Mouse (Mus musculus) CD4-positive naive resting alpha-beta T cell, adult 76 days (primary cell): ENCODE data around the gene Cd200. TPM values are rescaled to one million over a fixed set of nuclear protein-coding genes. Genes with fewer than 3 reads are reported as not detected.

ENCODE experiments used
- total RNA-seq: library from RNA; stranded (reverse); gene quantifications from one replicate; pipeline ENCODE4 v1.2.4, GENCODE M21; 2023

The Cd200 gene
- total RNA-seq, result 10.1 TPM

DNA sequence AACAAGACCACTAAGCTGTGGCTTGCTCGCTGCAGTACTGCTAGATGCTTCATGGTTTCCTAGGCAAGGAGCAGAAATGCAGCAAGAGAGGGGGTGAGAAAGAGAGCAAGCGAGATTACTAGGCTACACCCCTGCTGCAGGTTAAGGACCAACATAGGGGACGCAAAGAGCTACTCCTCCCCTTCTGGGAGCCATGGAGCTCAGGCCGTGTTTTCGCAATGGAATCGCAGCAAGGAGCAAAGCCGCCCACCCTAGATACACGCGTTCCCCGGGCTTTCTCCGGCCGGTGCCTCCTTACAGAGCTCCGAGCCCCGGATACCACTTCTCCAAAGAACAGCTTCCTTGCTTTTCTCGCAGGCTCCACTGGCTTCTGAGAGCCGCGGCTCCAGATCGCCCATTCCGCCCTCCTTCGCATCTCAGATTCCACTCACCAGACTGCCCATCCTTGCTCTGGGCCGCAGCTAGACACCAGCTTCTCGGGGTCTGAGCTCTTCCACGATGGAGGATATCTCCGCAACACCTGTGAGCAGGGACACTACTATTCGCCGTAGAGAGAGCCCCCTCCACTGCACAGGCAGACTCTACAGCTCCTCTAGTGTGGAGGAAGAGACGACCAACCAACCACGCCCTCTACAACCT lies at the start of gene Cd200:
Gene Cd200 (minus strand): TSS at position 629 of the 639 bp plus-strand sequence.

Other genes with a start within 250 kb of the Cd200 start
- 91.5 TPM for gene Btla, start 184.7 kb downstream of the Cd200 start, total RNA-seq
- not detected for gene Gm609, start 83.9 kb upstream of the Cd200 start, total RNA-seq
- gene Gm17783, start 123.0 kb upstream of the Cd200 start, total RNA-seq, result not detected
- not detected for gene Slc9c1, start 126.3 kb upstream of the Cd200 start, total RNA-seq
- 0.32 TPM for gene Gcsam, start 201.3 kb upstream of the Cd200 start, total RNA-seq
- not detected for gene BC016579, start 245.0 kb upstream of the Cd200 start, total RNA-seq